Mouse (Mus musculus): Measurements from ENCODE around the gene Per1. TPM values are rescaled to one million over a fixed set of nuclear protein-coding genes. Genes with fewer than 3 reads are reported as not detected.
A peak's percentile ranks its signal among the peaks of the same experiment; 100 is the strongest.

Gene Per1
- polyA plus RNA-seq, 1 experiment from 2014 or later: 9.0 TPM

DNA sequence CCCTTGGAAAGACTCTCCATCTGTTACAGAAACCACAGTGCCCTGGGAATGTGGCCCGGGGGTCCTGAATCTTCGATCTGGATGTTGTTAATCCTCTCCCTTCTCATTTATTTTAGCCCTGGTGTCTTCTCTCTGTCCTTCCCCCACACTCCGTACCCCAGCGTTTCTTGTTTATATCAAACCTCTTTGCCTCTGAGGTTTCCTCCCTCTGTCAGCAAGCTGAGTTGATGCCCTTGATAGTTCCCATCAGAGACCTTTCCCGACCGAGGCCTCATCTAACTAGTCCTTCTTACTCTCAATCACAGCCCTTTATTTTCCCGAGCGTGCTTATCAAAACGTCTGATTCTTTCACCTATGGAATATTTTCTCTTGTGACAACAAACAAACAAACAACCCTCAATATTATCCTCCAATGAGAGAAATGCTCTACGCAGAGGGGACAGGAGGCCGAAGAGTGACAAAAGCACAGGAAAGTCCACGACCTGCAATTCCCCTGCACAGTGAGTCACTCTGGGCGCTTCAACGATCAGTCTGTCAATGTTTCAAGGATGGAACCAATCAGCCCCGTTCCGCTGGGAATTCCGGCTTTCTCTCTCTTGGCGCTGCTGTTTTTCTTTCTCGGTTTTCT is 36.2 kb upstream of the Per1 start:
- Histone ChIP-seq H3K4me3 (peak overlapping the region; percentile 90), H3K27ac (replicated peaks) (peak overlapping the region; percentile 91), H3K4me1 (peaks cover 26% of the 10 kb centered on the region), H3K4me2 (peak overlapping the region; percentile 92), H3K27me3 (replicated peaks) (no peaks in the 10 kb centered on the region), H3K9ac (peak overlapping the region; percentile 90), H3K9me3 (no peaks in the 10 kb centered on the region), H3K36me3 (peaks cover 8% of the 10 kb centered on the region; the same call in 1 of the 2 replicates)
- no peak for ATAC-seq (ENCODE audit: extremely low read depth, insufficient number of reproducible peaks, low FRiP score, low TSS enrichment)
- 1% methylated on average over 19 of the region's 19 CpGs for WGBS

DNA sequence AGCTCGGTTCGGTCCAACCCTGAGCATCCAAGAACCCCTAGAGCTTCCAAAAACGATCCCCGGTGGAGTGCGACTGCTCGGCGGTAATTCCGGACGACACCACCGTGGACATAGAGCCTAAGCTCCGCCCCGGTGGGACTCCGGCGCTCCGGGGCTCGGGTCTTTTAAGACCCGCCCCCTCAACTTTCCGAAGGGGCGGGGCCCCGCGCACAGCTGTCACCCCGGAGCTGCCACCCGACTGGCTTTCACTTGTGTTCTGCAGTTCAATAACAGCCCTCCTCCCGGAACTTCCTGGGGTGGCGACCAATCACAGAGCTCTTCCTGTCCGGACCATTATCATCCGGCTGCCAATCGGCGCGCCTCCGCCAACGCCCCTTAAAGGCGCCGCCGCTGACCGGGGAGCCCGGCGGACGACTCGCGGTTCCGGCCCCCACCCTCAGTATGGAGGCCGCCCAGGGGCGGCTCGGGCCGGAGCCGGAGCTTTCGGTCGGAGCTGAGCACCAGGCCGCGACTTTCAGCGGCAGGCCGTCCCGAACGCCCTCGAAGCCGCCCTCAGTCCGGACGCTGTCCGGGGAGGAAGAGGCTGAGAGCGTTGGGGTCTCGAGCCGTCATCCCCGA is 35.6 kb upstream of the Per1 start, which contains the start of gene Borcs6:
Gene Borcs6, plus strand, starts transcription at position 361 of the 618 bp plus-strand sequence.
- Histone ChIP-seq H3K36me3 (0 out of 2 replicates have a peak, but pooled peaks cover 2% of the 10 kb centered on the region), H3K9me3 (no peaks in the 10 kb centered on the region), H3K27me3 (replicated peaks) (no peaks in the 10 kb centered on the region), H3K27ac (replicated peaks) (peak within 1 kb of the TSS; percentile 96), H3K4me2 (peak within 1 kb of the TSS; percentile 92), H3K4me3 (peak within 1 kb of the TSS; percentile 90), H3K4me1 (peaks cover 32% of the 10 kb centered on the region), H3K9ac (peak within 1 kb of the TSS; percentile 90)
- ATAC-seq (ENCODE audit: extremely low read depth, insufficient number of reproducible peaks, low FRiP score, low TSS enrichment): peak; percentile 85
- under 1% methylated on average over 64 of the region's 64 CpGs for WGBS

DNA sequence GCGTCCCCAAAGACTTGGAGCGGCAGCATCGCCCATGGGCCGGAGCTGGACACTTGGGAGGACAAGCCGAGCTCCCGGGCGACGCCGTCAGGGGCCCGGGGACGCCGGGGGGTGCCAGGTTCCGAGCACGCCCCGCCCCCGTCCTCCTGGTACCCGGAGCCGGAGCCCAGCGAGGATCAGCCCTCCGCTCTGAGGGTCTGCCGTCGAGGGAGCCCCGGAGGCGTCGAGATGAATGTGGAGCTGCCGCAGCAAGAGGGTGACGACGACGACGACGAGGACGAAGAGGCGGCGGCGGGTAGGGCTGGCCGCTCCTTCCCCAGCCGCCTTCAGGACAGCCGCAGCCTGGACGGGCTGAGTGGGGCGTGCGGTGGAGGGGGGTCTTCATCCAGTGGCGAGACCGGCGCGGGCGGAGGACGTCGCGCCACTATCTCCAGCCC is 35.0 kb upstream of the Per1 start:
- Histone ChIP-seq H3K9me3 (no peaks in the 10 kb centered on the region), H3K27me3 (replicated peaks) (no peaks in the 10 kb centered on the region), H3K4me1 (peaks cover 35% of the 10 kb centered on the region), H3K9ac (peak overlapping the region; percentile 90), H3K27ac (replicated peaks) (peak overlapping the region; percentile 96), H3K36me3 (no peaks in the 10 kb centered on the region), H3K4me2 (peak overlapping the region; percentile 92), H3K4me3 (peak overlapping the region; percentile 90)
- ATAC-seq (ENCODE audit: extremely low read depth, insufficient number of reproducible peaks, low FRiP score, low TSS enrichment): peak; percentile 11; the same call in 1 of the 2 replicates
- 0% methylated on average over 49 of the region's 49 CpGs for WGBS

DNA sequence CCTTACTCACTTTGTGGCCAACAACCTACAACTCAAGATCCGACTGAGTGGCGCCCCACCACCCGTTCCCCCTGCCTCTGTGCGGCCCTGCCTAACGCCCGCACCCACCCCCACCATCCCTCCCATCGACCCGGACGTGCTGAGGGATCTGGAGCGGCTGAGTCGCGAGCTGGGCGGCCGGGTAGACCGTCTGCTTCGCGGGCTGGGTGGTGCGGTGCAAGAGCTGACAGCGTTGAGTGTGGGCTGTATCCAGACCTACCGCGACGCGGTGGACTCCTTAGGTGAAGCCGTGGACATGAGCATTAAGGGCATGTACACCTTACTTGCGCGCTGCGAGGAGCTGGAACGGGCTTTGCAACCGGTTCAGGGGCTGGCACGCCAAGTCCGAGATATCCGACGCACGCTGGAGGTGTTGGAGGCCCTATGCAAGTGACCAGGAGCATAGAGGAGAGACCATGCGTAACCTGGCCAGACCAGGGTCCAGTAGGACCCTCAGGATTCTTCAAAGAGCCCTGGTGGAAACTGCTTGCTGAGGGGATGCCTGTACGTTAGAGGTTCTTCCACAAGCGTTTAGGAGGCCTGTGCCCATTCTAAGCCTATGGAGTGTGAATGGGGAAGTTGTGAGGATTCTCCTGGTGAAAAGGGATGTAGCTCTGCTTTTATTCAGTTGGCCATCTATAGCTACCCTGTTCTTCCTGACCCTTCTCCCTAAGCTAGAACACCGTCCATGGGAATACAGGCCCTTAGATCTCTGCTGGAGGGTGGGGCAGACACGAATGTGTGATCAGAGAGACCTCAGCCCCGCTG is 34.4 kb upstream of the Per1 start:
- Histone ChIP-seq H3K27ac (replicated peaks) (peak overlapping the region; percentile 96), H3K4me1 (peaks cover 35% of the 10 kb centered on the region), H3K9me3 (no peaks in the 10 kb centered on the region), H3K4me3 (peak overlapping the region; percentile 90), H3K9ac (peak overlapping the region; percentile 90), H3K4me2 (peak overlapping the region; percentile 92), H3K27me3 (replicated peaks) (no peaks in the 10 kb centered on the region), H3K36me3 (no peaks in the 10 kb centered on the region)
- no peak; the same call in 1 of the 2 replicates for ATAC-seq (ENCODE audit: extremely low read depth, insufficient number of reproducible peaks, low FRiP score, low TSS enrichment)
- 2% methylated on average over 40 of the region's 40 CpGs for WGBS

GRCm38 (mm10) chr11:69061255-69061912 is 33.6 kb upstream of the Per1 start:
- 11% methylated on average over 17 of the region's 17 CpGs for WGBS
- ATAC-seq (ENCODE audit: extremely low read depth, insufficient number of reproducible peaks, low FRiP score, low TSS enrichment): no peak
- Histone ChIP-seq H3K4me2 (peak overlapping the region; percentile 92), H3K36me3 (no peaks in the 10 kb centered on the region), H3K4me1 (peaks cover 41% of the 10 kb centered on the region), H3K4me3 (peak overlapping the region; percentile 90), H3K9ac (peak overlapping the region; percentile 90), H3K9me3 (no peaks in the 10 kb centered on the region), H3K27ac (replicated peaks) (peak overlapping the region; percentile 96), H3K27me3 (replicated peaks) (no peaks in the 10 kb centered on the region)

DNA sequence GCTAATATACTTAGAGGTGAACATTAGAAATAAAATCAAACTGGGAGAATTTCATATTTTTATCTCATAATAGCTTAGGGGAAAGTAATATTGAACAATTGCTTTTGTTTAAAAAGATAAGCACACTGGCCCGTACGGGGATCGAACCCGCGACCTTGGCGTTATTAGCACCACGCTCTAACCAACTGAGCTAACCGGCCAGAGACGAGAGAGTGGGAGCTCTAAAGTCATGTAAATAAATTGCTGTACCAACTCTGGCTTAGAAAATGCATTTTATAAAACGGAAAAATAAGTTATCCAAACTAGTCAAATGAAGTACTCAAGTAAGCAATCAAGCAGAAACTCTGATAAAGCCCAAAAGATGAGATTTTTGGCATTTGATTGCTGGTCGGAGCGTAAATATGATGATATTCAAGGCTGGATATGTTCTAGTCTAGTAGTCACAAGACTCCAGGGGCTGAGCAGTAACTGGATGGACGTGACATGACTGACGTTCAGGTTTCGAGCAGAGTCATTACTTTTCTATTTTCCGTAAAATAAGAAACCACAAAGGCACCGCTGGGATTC is 32.7 kb upstream of the Per1 start:
- ATAC-seq (ENCODE audit: extremely low read depth, insufficient number of reproducible peaks, low FRiP score, low TSS enrichment): no peak
- Histone ChIP-seq H3K36me3 (no peaks in the 10 kb centered on the region), H3K9me3 (no peaks in the 10 kb centered on the region), H3K27ac (replicated peaks) (peak overlapping the region; percentile 87), H3K4me2 (peak overlapping the region; percentile 92), H3K4me3 (peak overlapping the region; percentile 90), H3K9ac (peak overlapping the region; percentile 71; the same call in 1 of the 2 replicates), H3K27me3 (replicated peaks) (no peaks in the 10 kb centered on the region), H3K4me1 (peaks cover 49% of the 10 kb centered on the region)
- WGBS: 1% methylated on average over 17 of the region's 17 CpGs

GRCm38 (mm10) chr11:69062761-69063224 is 32.2 kb upstream of the Per1 start:
- peak overlapping the region; percentile 87 for H3K27ac ChIP-seq (replicated peaks)
- no peaks in the 10 kb centered on the region for H3K9me3 ChIP-seq
- WGBS: under 1% methylated on average over 19 of the region's 19 CpGs
- no peaks in the 10 kb centered on the region for H3K27me3 ChIP-seq (replicated peaks)
- H3K4me1 ChIP-seq: peaks cover 53% of the 10 kb centered on the region
- peak; percentile 27 for ATAC-seq (ENCODE audit: extremely low read depth, insufficient number of reproducible peaks, low FRiP score, low TSS enrichment)
- no peaks in the 10 kb centered on the region for H3K36me3 ChIP-seq
- H3K4me2 ChIP-seq: peak overlapping the region; percentile 92
- peak overlapping the region; percentile 83 for H3K9ac ChIP-seq
- H3K4me3 ChIP-seq: peak overlapping the region; percentile 79

GRCm38 (mm10) chr11:69063413-69064201 is 31.4 kb upstream of the Per1 start:
- Histone ChIP-seq H3K9ac (peak overlapping the region; percentile 92), H3K27me3 (replicated peaks) (no peaks in the 10 kb centered on the region), H3K9me3 (no peaks in the 10 kb centered on the region), H3K4me3 (peak overlapping the region; percentile 79), H3K4me1 (peaks cover 45% of the 10 kb centered on the region), H3K27ac (replicated peaks) (peak overlapping the region; percentile 89), H3K4me2 (peak overlapping the region; percentile 92), H3K36me3 (no peaks in the 10 kb centered on the region)
- ATAC-seq (ENCODE audit: extremely low read depth, insufficient number of reproducible peaks, low FRiP score, low TSS enrichment): no peak; the same call in 1 of the 2 replicates
- WGBS: under 1% methylated on average over 31 of the region's 31 CpGs

DNA sequence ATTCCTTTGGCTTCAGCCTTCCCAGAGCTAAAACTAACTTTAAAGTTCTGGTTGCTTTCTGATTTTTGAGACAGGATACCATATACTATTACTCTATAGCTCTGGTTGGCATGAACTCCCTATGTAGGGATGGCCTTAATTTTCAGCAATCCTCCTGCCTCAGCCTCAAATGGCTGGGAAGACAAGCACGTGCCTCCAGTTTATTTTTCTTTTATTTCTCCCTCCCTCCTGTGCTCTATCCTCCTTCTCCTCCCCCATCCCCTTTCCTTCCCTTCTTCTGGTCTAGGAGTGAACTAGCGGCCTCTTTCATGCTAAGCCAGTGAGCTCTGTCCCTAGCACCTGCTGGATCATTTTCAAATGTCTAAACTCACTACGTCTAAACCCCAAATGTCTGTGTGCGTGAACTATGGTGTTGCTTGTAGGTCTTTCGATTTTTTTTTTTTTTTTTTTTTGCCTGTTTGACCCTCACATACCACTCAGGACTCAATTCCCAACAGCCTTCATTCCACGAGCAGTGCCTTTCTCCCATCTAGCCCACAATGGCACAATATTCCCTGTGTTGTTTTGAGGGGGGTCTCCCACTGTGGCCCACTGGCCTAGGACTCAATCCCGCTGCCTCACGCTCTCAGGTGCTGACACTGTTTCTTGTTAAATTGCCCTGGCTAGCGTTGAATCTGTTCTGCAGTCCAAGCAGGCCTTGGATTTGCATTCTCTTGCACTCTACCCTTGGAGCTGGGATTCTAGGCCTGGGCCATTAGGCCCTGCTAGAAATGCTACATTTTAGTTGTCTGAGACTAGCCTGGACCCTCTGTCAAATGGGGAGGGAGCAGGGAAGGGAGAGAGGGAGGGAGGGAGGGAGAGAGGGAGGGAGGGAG is 30.5 kb upstream of the Per1 start:
- ATAC-seq (ENCODE audit: extremely low read depth, insufficient number of reproducible peaks, low FRiP score, low TSS enrichment): no peak
- H3K27me3 ChIP-seq (replicated peaks): no peaks in the 10 kb centered on the region
- 66% methylated on average over 9 of the region's 9 CpGs for WGBS

More for the DNA sequence above, 30.5 kb upstream of the Per1 start:
- H3K9ac ChIP-seq: peak overlapping the region; percentile 92
- H3K4me3 ChIP-seq: peak overlapping the region; percentile 79
- H3K9me3 ChIP-seq: no peaks in the 10 kb centered on the region
- peak overlapping the region; percentile 89 for H3K27ac ChIP-seq (replicated peaks)
- H3K4me1 ChIP-seq: peaks cover 44% of the 10 kb centered on the region
- no peaks in the 10 kb centered on the region for H3K36me3 ChIP-seq
- H3K4me2 ChIP-seq: peak overlapping the region; percentile 92

Measured in heart, embryonic 13.5 days (tissue).